25 mouse cellular contexts compared by ENCODE assay signal in genomic region chr2:65550564-65550963, GRCm38 (mm10). TPM values are rescaled to one million over a fixed set of nuclear protein-coding genes. Genes with fewer than 3 reads are reported as not detected.
"Had no signal": no experiment of that assay in that cellular context is flagged by ENCODE, and none has a peak within 500 bp of the region (broad histone marks: within the 10 kb centered on the region; RNA-seq: fewer than 3 reads in every experiment).

No protein-coding gene starts in this region.

- H3K9me3 ChIP-seq: kidney, embryonic 15.5 days; limb, embryonic 12.5 days; limb, embryonic 15.5 days; midbrain, embryonic 12.5 days; neural tube, embryonic 13.5 days; stomach, embryonic 15.5 days had no signal

- H3K27me3 ChIP-seq: kidney, embryonic 15.5 days; limb, embryonic 12.5 days; limb, embryonic 15.5 days; midbrain, embryonic 12.5 days; neural tube, embryonic 13.5 days; stomach, embryonic 15.5 days had no signal

- H3K4me2 ChIP-seq: kidney, embryonic 15.5 days; limb, embryonic 12.5 days; limb, embryonic 15.5 days; liver, embryonic 11.5 days; lung, embryonic 14.5 days; midbrain, embryonic 12.5 days; neural tube, embryonic 13.5 days; stomach, embryonic 15.5 days had no signal

- H3K4me1 ChIP-seq: limb, embryonic 15.5 days; stomach, embryonic 15.5 days had no signal

- ATAC-seq: intestine, postnatal 0 days; liver, postnatal 0 days; lung, postnatal 0 days; midbrain, embryonic 16.5 days had no signal

- H3K9ac ChIP-seq: kidney, embryonic 15.5 days; limb, embryonic 12.5 days; limb, embryonic 15.5 days; liver, embryonic 14.5 days; liver, postnatal 0 days; lung, embryonic 14.5 days; midbrain, embryonic 12.5 days; neural tube, embryonic 13.5 days; stomach, embryonic 15.5 days had no signal

- H3K4me3 ChIP-seq: kidney, embryonic 15.5 days; limb, embryonic 12.5 days; limb, embryonic 15.5 days; midbrain, embryonic 12.5 days; myocyte; neural tube, embryonic 13.5 days; stomach, embryonic 15.5 days had no signal

- DNase-seq: kidney, adult 2 months; kidney, postnatal 10 days; kidney, postnatal 36 days; left cerebral cortex, postnatal 4 days; liver, postnatal 0 days; lung, embryonic 14.5 days; right cerebral cortex, adult 18-20 months; right cerebral cortex, postnatal 14 days; spleen, adult 18-20 months; thymus, postnatal 36 days had no signal

- H3K27ac ChIP-seq: kidney, embryonic 15.5 days; limb, embryonic 12.5 days; limb, embryonic 15.5 days; liver, embryonic 14.5 days; macrophage; midbrain, embryonic 12.5 days; neural tube, embryonic 13.5 days; stomach, embryonic 15.5 days had no signal

- H3K36me3 ChIP-seq: kidney, embryonic 15.5 days; limb, embryonic 12.5 days; limb, embryonic 15.5 days; midbrain, embryonic 12.5 days; neural tube, embryonic 13.5 days; stomach, embryonic 15.5 days had no signal

RNA-seq across cellular contexts. Expression of gene Scn3a, which starts 16.9 kb away (rescaled TPM):
- total RNA-seq: megakaryocyte-erythroid progenitor cell, adult 5-6 weeks; monocyte, adult 5-6 weeks had no signal
- polyA plus RNA-seq: macrophage had no signal
